Mouse (Mus musculus) testis, adult 2 months (tissue): Measurements from ENCODE around the gene Arl5b.

Experiments
- CTCF ChIP-seq: fragments of 200-500 bp; IDR thresholded peaks from 2 replicates; pipeline ENCODE4 v1.5.1; 2012; ENCODE audit warnings: low read depth, mild to moderate bottlenecking, inconsistent platforms, low read length, moderate library complexity; ENCODE audit not compliant: control insufficient read depth, insufficient read depth, insufficient replicate concordance
- POLR2A ChIP-seq: fragments of 200-500 bp; IDR thresholded peaks from 2 replicates; pipeline ENCODE4 v1.6.1; 2012; ENCODE audit warnings: low read depth, mild to moderate bottlenecking, inconsistent platforms, low read length, moderate library complexity; ENCODE audit not compliant: control insufficient read depth

DNA sequence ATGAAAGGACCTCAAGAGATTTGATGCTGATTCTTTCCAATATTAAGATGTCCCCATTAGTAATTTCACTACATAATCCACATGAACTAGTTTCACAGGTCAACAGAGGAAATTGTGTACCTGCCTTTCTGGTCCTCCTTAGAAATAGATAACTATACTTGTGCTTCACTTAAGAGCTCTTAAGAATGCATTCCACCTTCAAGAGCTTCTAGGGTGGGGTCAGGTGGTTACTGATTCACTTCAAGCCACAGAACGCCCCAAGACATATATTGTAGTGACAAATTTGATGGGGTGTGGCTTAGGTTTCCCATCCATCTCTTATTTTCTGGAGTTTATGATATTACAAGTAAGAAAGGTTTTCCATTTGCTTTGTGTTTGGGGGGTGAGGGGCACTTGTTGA is 38.1 kb downstream of the Arl5b start:
- TF ChIP-seq CTCF (no peak), POLR2A (no peak)
